Mouse (Mus musculus) hindbrain, embryonic 12.5 days (tissue): Measurements from ENCODE around the gene Rasa3. TPM values are rescaled to one million over a fixed set of nuclear protein-coding genes. Genes with fewer than 3 reads are reported as not detected.

ENCODE experiments used
- ATAC-seq: fragments of 200-750 bp; cut with Nextera tagmentation; 2 replicates; pipeline ENCODE4 v1.8.0; 2017; ENCODE audit warnings: moderate TSS enrichment; ENCODE audit not compliant: low FRiP score
- H3K27ac ChIP-seq: fragments of 300-500 bp; sonication (generic); 2 replicates; pipeline ENCODE4 v1.5.1; 2016; ENCODE audit warnings: mild to moderate bottlenecking
- H3K27me3 ChIP-seq: fragments of 300-500 bp; sonication (generic); 2 replicates; pipeline ENCODE4 v1.6.1; 2016; ENCODE audit warnings: mild to moderate bottlenecking
- H3K36me3 ChIP-seq: fragments of 300-500 bp; sonication (generic); 2 replicates; pipeline ENCODE4 v1.6.1; 2016; ENCODE audit warnings: mild to moderate bottlenecking
- H3K4me1 ChIP-seq: fragments of 300-500 bp; sonication (generic); 2 replicates; pipeline ENCODE4 v1.6.1; 2016
- H3K4me2 ChIP-seq: fragments of 300-500 bp; sonication (generic); replicated peaks from 2 replicates; pipeline ENCODE4 v1.6.1; 2016; ENCODE audit warnings: mild to moderate bottlenecking
- H3K4me3 ChIP-seq: fragments of 300-500 bp; sonication (generic); 2 replicates; pipeline ENCODE4 v1.5.1; 2016; ENCODE audit warnings: mild to moderate bottlenecking
- H3K9ac ChIP-seq: fragments of 300-500 bp; sonication (generic); 2 replicates; pipeline ENCODE4 v1.6.1; 2016; ENCODE audit warnings: mild to moderate bottlenecking, moderate library complexity
- H3K9me3 ChIP-seq: fragments of 300-500 bp; sonication (generic); replicated peaks from 2 replicates; pipeline ENCODE4 v1.6.1; 2016; ENCODE audit warnings: mild to moderate bottlenecking
- WGBS: fragments of 180-500 bp; shearing (Covaris S2); methylation state at CpG from one replicate; pipeline ENCODE4 v1.1.7; 2016; 5-methylcytosine and 5-hydroxymethylcytosine counted together
- polyA plus RNA-seq: library from polyadenylated mRNA; unstranded; fragments of >200 nt; fragmentation: Nextera tagmentation; extraction: Ambion mirVana; gene quantifications from 2 replicates; pipeline ENCODE4 v1.2.1, GENCODE M21; 2016

Gene Rasa3
- polyA plus RNA-seq, 1 experiment from 2014 or later = 30.0 TPM

- peaks cover 13% of the 10 kb centered on the region for H3K4me1 ChIP-seq
- H3K36me3 ChIP-seq = no peaks in the 10 kb centered on the region
- WGBS = 77% methylated on average over 4 of the region's 4 CpGs
- ATAC-seq = no peak
- no peak overlapping the region for H3K4me2 ChIP-seq
- no peaks in the 10 kb centered on the region for H3K9me3 ChIP-seq
- H3K27ac ChIP-seq = no peak overlapping the region
- no peak overlapping the region for H3K4me3 ChIP-seq
- H3K27me3 ChIP-seq = no peaks in the 10 kb centered on the region
- no peak overlapping the region for H3K9ac ChIP-seq
Observed at GRCm38 (mm10) chr8:13696157-13696556, 18.8 kb upstream of the Rasa3 start.

- Histone ChIP-seq H3K4me2 (no peak overlapping the region), H3K9ac (no peak overlapping the region), H3K4me1 (peaks cover 13% of the 10 kb centered on the region), H3K9me3 (no peaks in the 10 kb centered on the region), H3K36me3 (no peaks in the 10 kb centered on the region), H3K27me3 (no peaks in the 10 kb centered on the region), H3K4me3 (no peak overlapping the region), H3K27ac (no peak overlapping the region)
- WGBS = 93% methylated on average over 10 of the region's 10 CpGs
- ATAC-seq = no peak
Observed at GRCm38 (mm10) chr8:13695203-13695867, 17.9 kb upstream of the Rasa3 start.

GRCm38 (mm10) chr8:13694735-13695134, 17.3 kb upstream of the Rasa3 start:
- H3K9ac ChIP-seq = no peak overlapping the region
- H3K27me3 ChIP-seq = no peaks in the 10 kb centered on the region
- no peaks in the 10 kb centered on the region for H3K36me3 ChIP-seq
- WGBS = 77% methylated on average over 12 of the region's 12 CpGs
- H3K9me3 ChIP-seq = no peaks in the 10 kb centered on the region
- no peak overlapping the region for H3K4me3 ChIP-seq
- no peak for ATAC-seq
- H3K4me2 ChIP-seq = no peak overlapping the region
- no peak overlapping the region for H3K27ac ChIP-seq
- peaks cover 13% of the 10 kb centered on the region for H3K4me1 ChIP-seq

GRCm38 (mm10) chr8:13692302-13693066, 15.1 kb upstream of the Rasa3 start:
- Histone ChIP-seq H3K4me2 (no peak overlapping the region), H3K4me1 (peaks cover 19% of the 10 kb centered on the region), H3K27ac (peak overlapping the region; percentile 60), H3K9me3 (no peaks in the 10 kb centered on the region), H3K27me3 (no peaks in the 10 kb centered on the region), H3K4me3 (no peak overlapping the region), H3K36me3 (no peaks in the 10 kb centered on the region), H3K9ac (no peak overlapping the region)
- WGBS = 35% methylated on average over 10 of the region's 10 CpGs
- peak; percentile 81 for ATAC-seq

GRCm38 (mm10) chr8:13689331-13689730, 11.9 kb upstream of the Rasa3 start:
- H3K27ac ChIP-seq = no peak overlapping the region
- no peak for ATAC-seq
- H3K9ac ChIP-seq = no peak overlapping the region

DNA sequence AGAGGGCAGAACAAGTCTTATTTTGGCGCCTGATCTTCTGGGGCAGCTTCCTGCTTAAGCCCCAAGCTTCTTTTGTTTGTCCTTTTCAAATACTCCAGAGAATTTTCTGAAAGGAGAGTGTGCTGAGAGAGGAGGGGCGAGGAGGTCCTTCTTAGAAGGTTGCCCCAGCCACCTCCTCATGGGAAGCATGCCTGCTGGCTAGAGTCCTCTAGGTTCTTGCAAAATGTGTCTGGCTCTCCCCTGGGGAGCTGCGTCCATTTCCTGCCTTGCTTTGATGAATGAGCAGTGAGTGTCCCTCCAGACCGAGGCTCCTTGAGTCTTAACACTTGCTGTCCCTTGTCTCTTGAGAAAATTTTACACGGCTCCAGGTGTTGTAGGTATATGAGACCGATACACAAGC, 11.1 kb upstream of the Rasa3 start:
- 54% methylated on average over 6 of the region's 6 CpGs for WGBS
- H3K27ac ChIP-seq = no peak overlapping the region

More at GRCm38 (mm10) chr8:13689331-13689730, 11.9 kb upstream of the Rasa3 start:
- no peaks in the 10 kb centered on the region for H3K36me3 ChIP-seq
- H3K4me2 ChIP-seq = no peak overlapping the region
- no peak overlapping the region for H3K4me3 ChIP-seq
- peaks cover 17% of the 10 kb centered on the region for H3K4me1 ChIP-seq
- H3K9me3 ChIP-seq = no peaks in the 10 kb centered on the region
- H3K27me3 ChIP-seq = no peaks in the 10 kb centered on the region
- 87% methylated on average over 5 of the region's 5 CpGs for WGBS

GRCm38 (mm10) chr8:13687941-13688340, 10.5 kb upstream of the Rasa3 start:
- Histone ChIP-seq H3K36me3 (no peaks in the 10 kb centered on the region), H3K27me3 (no peaks in the 10 kb centered on the region), H3K9ac (no peak overlapping the region), H3K9me3 (no peaks in the 10 kb centered on the region), H3K4me3 (no peak overlapping the region), H3K4me2 (no peak overlapping the region), H3K4me1 (peaks cover 17% of the 10 kb centered on the region), H3K27ac (no peak overlapping the region)
- 86% methylated on average over 4 of the region's 4 CpGs for WGBS
- no peak for ATAC-seq

More for the DNA sequence above, 11.1 kb upstream of the Rasa3 start:
- ATAC-seq = no peak
- H3K4me1 ChIP-seq = peaks cover 17% of the 10 kb centered on the region
- no peak overlapping the region for H3K4me3 ChIP-seq
- H3K9me3 ChIP-seq = no peaks in the 10 kb centered on the region
- H3K36me3 ChIP-seq = no peaks in the 10 kb centered on the region
- H3K27me3 ChIP-seq = no peaks in the 10 kb centered on the region
- no peak overlapping the region for H3K9ac ChIP-seq
- no peak overlapping the region for H3K4me2 ChIP-seq

DNA sequence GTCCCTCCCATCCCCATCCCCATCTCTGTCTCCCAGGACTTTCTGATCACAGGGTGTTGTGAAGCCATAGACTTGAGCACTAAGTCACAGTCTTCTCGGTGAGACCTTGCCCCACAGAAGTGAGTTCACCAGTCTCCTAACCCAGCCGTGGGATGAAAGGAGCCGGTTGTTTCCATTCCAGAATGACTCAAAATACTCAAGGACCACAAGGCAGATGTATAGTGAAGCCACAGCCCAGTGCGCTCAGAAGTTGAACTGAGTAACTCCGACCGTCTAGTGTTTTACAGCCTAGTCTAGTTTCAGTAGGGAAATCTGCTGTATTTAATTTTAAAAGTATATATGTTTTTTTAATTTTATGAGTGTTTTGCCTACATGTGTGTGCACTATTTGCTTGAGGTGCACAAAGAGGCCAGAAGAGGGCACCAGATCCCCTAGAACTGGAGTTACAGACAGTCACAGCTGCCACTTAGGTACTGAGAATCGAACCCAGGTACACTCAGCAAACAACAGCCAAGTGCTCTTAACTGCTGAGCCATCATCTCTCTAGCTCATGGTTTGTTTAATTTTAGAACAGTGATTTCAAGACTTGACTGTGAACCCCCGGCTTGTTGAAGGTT, 9.8 kb upstream of the Rasa3 start:
- WGBS = 95% methylated on average over 8 of the region's 8 CpGs
- Histone ChIP-seq H3K36me3 (no peaks in the 10 kb centered on the region), H3K27me3 (no peaks in the 10 kb centered on the region), H3K4me3 (no peak overlapping the region), H3K4me1 (peaks cover 10% of the 10 kb centered on the region), H3K4me2 (no peak overlapping the region), H3K9ac (no peak overlapping the region), H3K9me3 (no peaks in the 10 kb centered on the region), H3K27ac (no peak overlapping the region)
- ATAC-seq = no peak

GRCm38 (mm10) chr8:13686426-13686825, 9.0 kb upstream of the Rasa3 start:
- Histone ChIP-seq H3K36me3 (no peaks in the 10 kb centered on the region), H3K4me1 (peaks cover 7% of the 10 kb centered on the region), H3K27me3 (no peaks in the 10 kb centered on the region), H3K27ac (no peak overlapping the region; the same call in 1 of the 2 replicates), H3K4me3 (no peak overlapping the region), H3K9ac (no peak overlapping the region), H3K4me2 (no peak overlapping the region), H3K9me3 (no peaks in the 10 kb centered on the region)
- WGBS = 70% methylated on average over 7 of the region's 7 CpGs
- no peak for ATAC-seq

- no peaks in the 10 kb centered on the region for H3K27me3 ChIP-seq
- no peak overlapping the region for H3K4me2 ChIP-seq
- H3K36me3 ChIP-seq = no peaks in the 10 kb centered on the region
- no peak overlapping the region for H3K27ac ChIP-seq
- peaks cover 6% of the 10 kb centered on the region for H3K4me1 ChIP-seq
- H3K4me3 ChIP-seq = no peak overlapping the region
- WGBS = 82% methylated on average over 16 of the region's 16 CpGs
- H3K9me3 ChIP-seq = no peaks in the 10 kb centered on the region
- ATAC-seq = no peak
- no peak overlapping the region for H3K9ac ChIP-seq
Observed at GRCm38 (mm10) chr8:13685674-13686314, 8.4 kb upstream of the Rasa3 start.

GRCm38 (mm10) chr8:13684131-13684530, 6.7 kb upstream of the Rasa3 start:
- no peaks in the 10 kb centered on the region for H3K9me3 ChIP-seq
- WGBS = 75% methylated on average over 7 of the region's 7 CpGs
- H3K27me3 ChIP-seq = peaks cover 2% of the 10 kb centered on the region
- no peak for ATAC-seq
- no peak overlapping the region for H3K9ac ChIP-seq
- no peak overlapping the region for H3K4me3 ChIP-seq
- H3K4me1 ChIP-seq = peaks cover 6% of the 10 kb centered on the region
- H3K4me2 ChIP-seq = no peak overlapping the region
- no peaks in the 10 kb centered on the region for H3K36me3 ChIP-seq
- no peak overlapping the region for H3K27ac ChIP-seq

GRCm38 (mm10) chr8:13678182-13678581, 779 bp upstream of the Rasa3 start:
- H3K9ac ChIP-seq = no peak overlapping the region
- peak overlapping the region; percentile 72 for H3K4me2 ChIP-seq
- WGBS = 43% methylated on average over 8 of the region's 8 CpGs
- peak overlapping the region; percentile 65 for H3K4me3 ChIP-seq
- no peak for ATAC-seq
- peaks cover 10% of the 10 kb centered on the region for H3K27me3 ChIP-seq
- no peaks in the 10 kb centered on the region for H3K36me3 ChIP-seq
- H3K4me1 ChIP-seq = peaks cover 36% of the 10 kb centered on the region
- H3K9me3 ChIP-seq = no peaks in the 10 kb centered on the region
- no peak overlapping the region for H3K27ac ChIP-seq
